Mouse (Mus musculus): ENCODE results near the gene Rictor.

Rictor gene

GRCm38 (mm10) chr15:6739180-6739579, 31.0 kb downstream of the Rictor start:
- 92% methylated on average over 2 of the region's 2 CpGs for WGBS

- WGBS: 59% methylated on average over 13 of the region's 13 CpGs
Observed at GRCm38 (mm10) chr15:6742337-6743025, 34.3 kb downstream of the Rictor start.

- 50% methylated on average over 8 of the region's 8 CpGs for WGBS
Observed at GRCm38 (mm10) chr15:6743723-6744122, 35.5 kb downstream of the Rictor start.

- 84% methylated on average over 8 of the region's 8 CpGs for WGBS
Observed at GRCm38 (mm10) chr15:6746301-6746983, 38.3 kb downstream of the Rictor start.

GRCm38 (mm10) chr15:6747001-6747400, 38.8 kb downstream of the Rictor start:
- WGBS: 90% methylated on average over 9 of the region's 9 CpGs

GRCm38 (mm10) chr15:6754400-6754799, 46.2 kb downstream of the Rictor start:
- WGBS: 95% methylated on average over 2 of the region's 2 CpGs

- 66% methylated on average over 3 of the region's 3 CpGs for WGBS
Observed at GRCm38 (mm10) chr15:6772265-6772664, 64.1 kb downstream of the Rictor start.

- 84% methylated on average over 10 of the region's 10 CpGs for WGBS
Observed at GRCm38 (mm10) chr15:6786212-6786611, 78.0 kb downstream of the Rictor start.

GRCm38 (mm10) chr15:6787236-6787635, 79.1 kb downstream of the Rictor start:
- 81% methylated on average over 10 of the region's 10 CpGs for WGBS

- WGBS: 83% methylated on average over 7 of the region's 7 CpGs
Observed at GRCm38 (mm10) chr15:6790011-6790410, 81.8 kb downstream of the Rictor start.

- 66% methylated on average over 11 of the region's 11 CpGs for WGBS
Observed at GRCm38 (mm10) chr15:6791648-6792047, 83.5 kb downstream of the Rictor start.

- 85% methylated on average over 7 of the region's 7 CpGs for WGBS
Observed at GRCm38 (mm10) chr15:6792846-6793245, 84.7 kb downstream of the Rictor start.

- WGBS: 97% methylated on average over 8 of the region's 8 CpGs
Observed at GRCm38 (mm10) chr15:6801212-6801611, 93.0 kb downstream of the Rictor start.

GRCm38 (mm10) chr15:6815807-6816206, 107.6 kb downstream of the Rictor start:
- WGBS: 75% methylated on average over 4 of the region's 4 CpGs

- 40% methylated on average over 4 of the region's 4 CpGs for WGBS
Observed at GRCm38 (mm10) chr15:6840199-6840598, 132.0 kb downstream of the Rictor start.

- WGBS: 55% methylated on average over 1 of the region's 1 CpGs
Observed at GRCm38 (mm10) chr15:6849851-6850250, 141.7 kb downstream of the Rictor start.
